ENCODE assay signal across 8 mouse cellular contexts in the genomic region with DNA sequence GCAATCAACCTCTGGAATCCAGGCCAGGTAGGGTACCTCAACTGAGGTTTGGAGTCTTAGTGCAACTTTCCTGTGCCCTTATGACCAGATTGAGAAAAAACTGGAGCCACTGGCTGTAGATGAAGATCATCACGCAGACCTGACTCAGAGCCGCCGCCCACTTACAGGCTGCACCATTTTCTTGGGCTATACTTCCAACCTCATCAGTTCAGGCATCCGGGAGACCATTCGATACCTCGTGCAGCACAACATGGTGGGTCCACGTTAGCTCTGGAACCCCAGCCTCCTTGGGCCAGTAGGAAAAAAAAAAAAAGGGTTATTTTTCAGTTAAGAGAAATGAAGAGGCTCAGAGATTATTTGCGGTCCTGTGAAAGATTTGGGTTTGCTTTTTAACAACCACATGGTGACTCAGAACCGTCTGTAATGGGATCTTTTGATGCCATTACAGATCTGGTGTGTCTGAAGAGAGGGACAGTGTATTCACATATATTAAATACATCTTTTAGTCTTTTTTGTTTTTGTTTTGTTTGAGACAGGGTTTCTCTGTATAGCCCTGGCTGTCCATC. TPM values are rescaled to one million over a fixed set of nuclear protein-coding genes. Genes with fewer than 3 reads are reported as not detected.
DNase-seq lines count a peak whose midpoint lies in the region; ATAC-seq and TF ChIP-seq lines count a peak whose summit lies in the region.

No protein-coding gene starts in this region.

- peaks cover 8% of the 10 kb centered on the region for H3K4me1 ChIP-seq in lung, adult 2 months (ENCODE audit: control insufficient read depth, insufficient read depth, low read length)
- no peaks in the 10 kb centered on the region for H3K4me1 ChIP-seq in cortical plate, adult 2 months (ENCODE audit: control insufficient read depth, insufficient read depth, low read length)
- H3K4me1 ChIP-seq in hindbrain, embryonic 16.5 days (ENCODE audit: control insufficient read depth, insufficient read depth, low read depth, low read length): peaks cover 16% of the 10 kb centered on the region

- H3K79me2 ChIP-seq in myocyte (ENCODE audit: control insufficient read depth, insufficient read depth): no peaks in the 10 kb centered on the region

- DNase-seq in lung, adult 2 months: no peak
- no peak for DNase-seq in lung, postnatal 36 days
- DNase-seq in left cerebral cortex, postnatal 10 days (ENCODE audit: extremely low spot score in 1 of 2, low spot score in 2 of 2): no peak
- no peak for DNase-seq in kidney, adult 8-10 months

- no peak for ATAC-seq in hindbrain, embryonic 16.5 days
- no peak for ATAC-seq in granulocyte monocyte progenitor cell, adult 5-6 weeks (replicated peaks; ENCODE audit: poor library complexity, severe bottlenecking)

- peak overlapping the region; percentile 79 for H3K4me3 ChIP-seq in lung, adult 2 months (replicated peaks; ENCODE audit: extremely low read depth, low read depth, low read length)
- peak overlapping the region; percentile 81 for H3K4me3 ChIP-seq in cortical plate, adult 2 months (ENCODE audit: insufficient read depth, low read length)
- peak overlapping the region; percentile 90 for H3K4me3 ChIP-seq in hindbrain, embryonic 16.5 days (ENCODE audit: low read length)
- peak overlapping the region; percentile 82 for H3K4me3 ChIP-seq in myocyte

- H3K36me3 ChIP-seq in hindbrain, embryonic 16.5 days (ENCODE audit: control insufficient read depth, insufficient read depth, low read length): peaks cover 19% of the 10 kb centered on the region
- H3K36me3 ChIP-seq in myocyte (ENCODE audit: control insufficient read depth, insufficient read depth): peaks cover 12% of the 10 kb centered on the region

- peak overlapping the region; percentile 88 for H3K4me2 ChIP-seq in hindbrain, embryonic 16.5 days (ENCODE audit: low read length)
- H3K4me2 ChIP-seq in myocyte (ENCODE audit: low read depth): peak overlapping the region; percentile 95

- H3K9me3 ChIP-seq in hindbrain, embryonic 16.5 days (ENCODE audit: control insufficient read depth, low read length): no peaks in the 10 kb centered on the region

- peak overlapping the region; percentile 78 for H3ac ChIP-seq in myocyte (ENCODE audit: control insufficient read depth, insufficient read length)

- no peaks in the 10 kb centered on the region for H3K27me3 ChIP-seq in hindbrain, embryonic 16.5 days (replicated peaks; ENCODE audit: control insufficient read depth, insufficient read depth, low read length)
- H3K27me3 ChIP-seq in myocyte (ENCODE audit: control insufficient read depth, insufficient read depth, insufficient read length): no peaks in the 10 kb centered on the region

- TF ChIP-seq CTCF in lung, adult 2 months (IDR thresholded peaks at IDR 0.05; ENCODE audit: insufficient read depth, low read length): no peak
- TF ChIP-seq CTCF in cortical plate, adult 2 months (IDR thresholded peaks at IDR 0.05; ENCODE audit: extremely low read depth, insufficient read depth, low read length): no peak

- H3K9ac ChIP-seq in hindbrain, embryonic 16.5 days (ENCODE audit: low read depth, low read length): peak overlapping the region; percentile 86

- TF ChIP-seq POLR2A in lung, adult 2 months (IDR thresholded peaks at IDR 0.05; ENCODE audit: borderline replicate concordance, extremely low read depth, low read depth, low read length): no peak
- no peak for TF ChIP-seq POLR2A in cortical plate, adult 2 months (IDR thresholded peaks at IDR 0.05; ENCODE audit: extremely low read depth, insufficient read depth, low read length)
- no peak for TF ChIP-seq POLR2A in myocyte (IDR thresholded peaks at IDR 0.05; ENCODE audit: insufficient read length, low read depth)

- 0 out of 2 replicates have a peak overlapping the region, but pooled peaks have one; percentile 8 for H3K27ac ChIP-seq in cortical plate, adult 2 months (ENCODE audit: insufficient read depth, low read length)
- peak overlapping the region; percentile 93 for H3K27ac ChIP-seq in hindbrain, embryonic 16.5 days (ENCODE audit: low read depth, low read length)

- intact Hi-C loops in left cerebral cortex, postnatal 10 days (cut with DNase I): no loop called here

- WGBS in lung, adult 2 months: 30% methylated on average over 9 of the region's 9 CpGs
- 41% methylated on average over 9 of the region's 9 CpGs for WGBS in hindbrain, embryonic 16.5 days

TF ChIP-seq in myocyte, 11 proteins besides CTCF, POLR2A, EP300 and RAD21:
- TF ChIP-seq MAX (IDR thresholded peaks at IDR 0.05; ENCODE audit: low read depth): no peak
- no peak for TF ChIP-seq TCF12 (IDR thresholded peaks at IDR 0.05; ENCODE audit: insufficient read depth, poor library complexity, severe bottlenecking)
- TF ChIP-seq E2F4 (IDR thresholded peaks at IDR 0.05; ENCODE audit: insufficient read depth): no peak
- no peak for TF ChIP-seq CEBPB (IDR thresholded peaks at IDR 0.05; ENCODE audit: insufficient read depth, poor library complexity, severe bottlenecking)
- no peak for TF ChIP-seq MYOD1 (IDR thresholded peaks at IDR 0.05; ENCODE audit: control insufficient read depth in 1 of 3, insufficient read length in 2 of 3, low read depth in 2 of 3)
- no peak for TF ChIP-seq USF1 (IDR thresholded peaks at IDR 0.05; ENCODE audit: low read depth)
- TF ChIP-seq SRF (IDR thresholded peaks at IDR 0.05; ENCODE audit: control insufficient read depth, insufficient read length, low read depth): no peak
- TF ChIP-seq POLR2AphosphoS2 (IDR thresholded peaks at IDR 0.05; ENCODE audit: insufficient read length, low read depth): no peak
- no peak for TF ChIP-seq MYOG (IDR thresholded peaks at IDR 0.05; ENCODE audit: control insufficient read depth in 1 of 3, insufficient read depth in 1 of 3, insufficient read length in 2 of 3, low read depth in 2 of 3)
- no peak for TF ChIP-seq TCF3 (IDR thresholded peaks at IDR 0.05; ENCODE audit: insufficient read length, low read depth)
- TF ChIP-seq REST (IDR thresholded peaks at IDR 0.05; ENCODE audit: insufficient read depth, insufficient read length): no peak

RNA-seq across cellular contexts. Expression of a gene that starts 0.9 kb away (rescaled TPM):
- polyA plus RNA-seq in lung, adult 2 months (2012; rRNA removed): 45.9 and 49.9 TPM in 2 replicates
- 70.6 and 74.6 TPM in 2 replicates for polyA plus RNA-seq in cortical plate, adult 2 months (2012; rRNA removed)
- polyA plus RNA-seq in hindbrain, embryonic 16.5 days (2015; fragmentation: Nextera tagmentation; extraction: Ambion mirVana): 112 and 119 TPM in 2 replicates
- 86.7 TPM for polyA plus RNA-seq in myocyte (2012; fragmentation: generic; extraction: Trizol)
- total RNA-seq in granulocyte monocyte progenitor cell, adult 5-6 weeks (2014; fragmentation: Nextera tagmentation): 42.0 and 66.5 TPM in 2 replicates
- 19.6 and 30.1 TPM in 2 replicates for total RNA-seq in granulocyte monocyte progenitor cell, adult 5-6 weeks (2017)
- total RNA-seq in left cerebral cortex, postnatal 10 days (2021): 10 to 100 TPM; 72.3 to 78.4 TPM

RNA-seq across cellular contexts. Expression of a gene that starts 4.7 kb away (rescaled TPM):
- polyA plus RNA-seq in lung, adult 2 months (2012; rRNA removed): not detected in 2 replicates
- polyA plus RNA-seq in cortical plate, adult 2 months (2012; rRNA removed): not detected in 2 replicates
- 1.2 TPM in 1 of 2 replicates, not detected in the other for polyA plus RNA-seq in hindbrain, embryonic 16.5 days (2015; fragmentation: Nextera tagmentation; extraction: Ambion mirVana)
- polyA plus RNA-seq in myocyte (2012; fragmentation: generic; extraction: Trizol): 0.31 TPM
- total RNA-seq in granulocyte monocyte progenitor cell, adult 5-6 weeks (2014; fragmentation: Nextera tagmentation): not detected in 2 replicates
- total RNA-seq in granulocyte monocyte progenitor cell, adult 5-6 weeks (2017): not detected in 2 replicates
- total RNA-seq in left cerebral cortex, postnatal 10 days (2021): not detected

RNA-seq across cellular contexts. Expression of a gene that starts 8.1 kb away (rescaled TPM):
- 97.1 and 120 TPM in 2 replicates for polyA plus RNA-seq in lung, adult 2 months (2012; rRNA removed)
- polyA plus RNA-seq in cortical plate, adult 2 months (2012; rRNA removed): 120 and 139 TPM in 2 replicates
- polyA plus RNA-seq in hindbrain, embryonic 16.5 days (2015; fragmentation: Nextera tagmentation; extraction: Ambion mirVana): 111 and 116 TPM in 2 replicates
- polyA plus RNA-seq in myocyte (2012; fragmentation: generic; extraction: Trizol): 166 TPM
- total RNA-seq in granulocyte monocyte progenitor cell, adult 5-6 weeks (2014; fragmentation: Nextera tagmentation): 189 and 191 TPM in 2 replicates
- total RNA-seq in granulocyte monocyte progenitor cell, adult 5-6 weeks (2017): 36.6 and 47.4 TPM in 2 replicates
- total RNA-seq in left cerebral cortex, postnatal 10 days (2021): 10 to 100 TPM; 54.3 to 60.4 TPM

RNA-seq across cellular contexts. Expression of a gene that starts 8.7 kb away (rescaled TPM):
- polyA plus RNA-seq in lung, adult 2 months (2012; rRNA removed): 21.2 and 33.1 TPM in 2 replicates
- polyA plus RNA-seq in cortical plate, adult 2 months (2012; rRNA removed): 54.7 and 56.4 TPM in 2 replicates
- polyA plus RNA-seq in hindbrain, embryonic 16.5 days (2015; fragmentation: Nextera tagmentation; extraction: Ambion mirVana): 45.5 and 50.6 TPM in 2 replicates
- 26.8 TPM for polyA plus RNA-seq in myocyte (2012; fragmentation: generic; extraction: Trizol)
- 56.2 and 81.8 TPM in 2 replicates for total RNA-seq in granulocyte monocyte progenitor cell, adult 5-6 weeks (2014; fragmentation: Nextera tagmentation)
- 23.3 and 32.8 TPM in 2 replicates for total RNA-seq in granulocyte monocyte progenitor cell, adult 5-6 weeks (2017)
- total RNA-seq in left cerebral cortex, postnatal 10 days (2021): 10 to 100 TPM; 24.8 to 28.9 TPM

RNA-seq across cellular contexts. Expression of a gene that starts 10.6 kb away (rescaled TPM):
- 74.1 and 87.1 TPM in 2 replicates for polyA plus RNA-seq in lung, adult 2 months (2012; rRNA removed)
- polyA plus RNA-seq in cortical plate, adult 2 months (2012; rRNA removed): 49.2 and 50.1 TPM in 2 replicates
- 23.1 TPM in 2 replicates for polyA plus RNA-seq in hindbrain, embryonic 16.5 days (2015; fragmentation: Nextera tagmentation; extraction: Ambion mirVana)
- polyA plus RNA-seq in myocyte (2012; fragmentation: generic; extraction: Trizol): 7.6 TPM
- total RNA-seq in granulocyte monocyte progenitor cell, adult 5-6 weeks (2014; fragmentation: Nextera tagmentation): 91.4 and 110 TPM in 2 replicates
- total RNA-seq in granulocyte monocyte progenitor cell, adult 5-6 weeks (2017): 52.9 and 83.5 TPM in 2 replicates
- total RNA-seq in left cerebral cortex, postnatal 10 days (2021): 10 to 100 TPM; 35.6 to 37.2 TPM
